Mouse (Mus musculus): ENCODE results near the gene Fam8a1. TPM values are rescaled to one million over a fixed set of nuclear protein-coding genes. Genes with fewer than 3 reads are reported as not detected.

The Fam8a1 gene
- polyA plus RNA-seq, 1 experiment: 48.9 TPM

GRCm38 (mm10) chr13:46682921-46683320 lies 13.6 kb downstream of the Fam8a1 start:
- no peak overlapping the region for H3K27ac ChIP-seq (ENCODE audit: insufficient read depth, low read length)

GRCm38 (mm10) chr13:46683370-46683769 lies 14.0 kb downstream of the Fam8a1 start:
- Histone ChIP-seq H3K27me3 (ENCODE audit: control insufficient read depth, insufficient read depth, low read length, poor library complexity, severe bottlenecking) (no peaks in the 10 kb centered on the region), H3K36me3 (ENCODE audit: control insufficient read depth, insufficient read depth, low read length, poor library complexity, severe bottlenecking) (peaks cover 71% of the 10 kb centered on the region), H3K27ac (ENCODE audit: insufficient read depth, low read length) (no peak overlapping the region), H3K4me3 (ENCODE audit: low read depth, low read length) (no peak overlapping the region), H3K4me1 (ENCODE audit: control insufficient read depth, insufficient read depth, low read length) (no peaks in the 10 kb centered on the region), H3K9me3 (replicated peaks; ENCODE audit: control insufficient read depth, insufficient read depth, low read length, poor library complexity, severe bottlenecking) (no peaks in the 10 kb centered on the region), H3K9ac (ENCODE audit: low read depth, poor library complexity, severe bottlenecking) (no peak overlapping the region)
- TF ChIP-seq POLR2A (IDR thresholded peaks at IDR 0.05; ENCODE audit: insufficient read depth, low read length): no peak
- TF ChIP-seq EP300 (IDR thresholded peaks at IDR 0.05; ENCODE audit: insufficient read depth, low read depth, low read length): no peak
- TF ChIP-seq CTCF (IDR thresholded peaks at IDR 0.05; ENCODE audit: low read depth, low read length): no peak

More at GRCm38 (mm10) chr13:46682921-46683320, 13.6 kb downstream of the Fam8a1 start:
- Histone ChIP-seq H3K27me3 (ENCODE audit: control insufficient read depth, insufficient read depth, low read length, poor library complexity, severe bottlenecking) (no peaks in the 10 kb centered on the region), H3K9me3 (replicated peaks; ENCODE audit: control insufficient read depth, insufficient read depth, low read length, poor library complexity, severe bottlenecking) (no peaks in the 10 kb centered on the region), H3K9ac (ENCODE audit: low read depth, poor library complexity, severe bottlenecking) (no peak overlapping the region), H3K4me1 (ENCODE audit: control insufficient read depth, insufficient read depth, low read length) (no peaks in the 10 kb centered on the region), H3K36me3 (ENCODE audit: control insufficient read depth, insufficient read depth, low read length, poor library complexity, severe bottlenecking) (peaks cover 70% of the 10 kb centered on the region), H3K4me3 (ENCODE audit: low read depth, low read length) (no peak overlapping the region)
- no peak for TF ChIP-seq POLR2A (IDR thresholded peaks at IDR 0.05; ENCODE audit: insufficient read depth, low read length)
- no peak for TF ChIP-seq CTCF (IDR thresholded peaks at IDR 0.05; ENCODE audit: low read depth, low read length)
- TF ChIP-seq EP300 (IDR thresholded peaks at IDR 0.05; ENCODE audit: insufficient read depth, low read depth, low read length): no peak

GRCm38 (mm10) chr13:46690559-46691241 lies 21.4 kb downstream of the Fam8a1 start:
- peaks cover 71% of the 10 kb centered on the region for H3K36me3 ChIP-seq (ENCODE audit: control insufficient read depth, insufficient read depth, low read length, poor library complexity, severe bottlenecking)
- peak overlapping the region; percentile 51; the same call in 1 of the 2 replicates for H3K27ac ChIP-seq (ENCODE audit: insufficient read depth, low read length)
- no peak overlapping the region for H3K9ac ChIP-seq (ENCODE audit: low read depth, poor library complexity, severe bottlenecking)
- no peak overlapping the region for H3K4me3 ChIP-seq (ENCODE audit: low read depth, low read length)
- H3K4me1 ChIP-seq (ENCODE audit: control insufficient read depth, insufficient read depth, low read length): peaks cover 2% of the 10 kb centered on the region
- no peaks in the 10 kb centered on the region for H3K9me3 ChIP-seq (replicated peaks; ENCODE audit: control insufficient read depth, insufficient read depth, low read length, poor library complexity, severe bottlenecking)
- no peak for TF ChIP-seq POLR2A (IDR thresholded peaks at IDR 0.05; ENCODE audit: insufficient read depth, low read length)
- no peak for TF ChIP-seq CTCF (IDR thresholded peaks at IDR 0.05; ENCODE audit: low read depth, low read length)
- TF ChIP-seq EP300 (IDR thresholded peaks at IDR 0.05; ENCODE audit: insufficient read depth, low read depth, low read length): no peak
- no peaks in the 10 kb centered on the region for H3K27me3 ChIP-seq (ENCODE audit: control insufficient read depth, insufficient read depth, low read length, poor library complexity, severe bottlenecking)

- H3K9ac ChIP-seq (ENCODE audit: low read depth, poor library complexity, severe bottlenecking): no peak overlapping the region
Observed at GRCm38 (mm10) chr13:46695296-46695908, 26.1 kb downstream of the Fam8a1 start.

GRCm38 (mm10) chr13:46695932-46696331 lies 26.6 kb downstream of the Fam8a1 start:
- Histone ChIP-seq H3K27ac (ENCODE audit: insufficient read depth, low read length) (no peak overlapping the region), H3K36me3 (ENCODE audit: control insufficient read depth, insufficient read depth, low read length, poor library complexity, severe bottlenecking) (peaks cover 55% of the 10 kb centered on the region), H3K9ac (ENCODE audit: low read depth, poor library complexity, severe bottlenecking) (no peak overlapping the region), H3K4me1 (ENCODE audit: control insufficient read depth, insufficient read depth, low read length) (peaks cover 3% of the 10 kb centered on the region), H3K9me3 (replicated peaks; ENCODE audit: control insufficient read depth, insufficient read depth, low read length, poor library complexity, severe bottlenecking) (no peaks in the 10 kb centered on the region), H3K27me3 (ENCODE audit: control insufficient read depth, insufficient read depth, low read length, poor library complexity, severe bottlenecking) (no peaks in the 10 kb centered on the region), H3K4me3 (ENCODE audit: low read depth, low read length) (no peak overlapping the region)
- TF ChIP-seq CTCF (IDR thresholded peaks at IDR 0.05; ENCODE audit: low read depth, low read length): no peak
- TF ChIP-seq POLR2A (IDR thresholded peaks at IDR 0.05; ENCODE audit: insufficient read depth, low read length): no peak
- TF ChIP-seq EP300 (IDR thresholded peaks at IDR 0.05; ENCODE audit: insufficient read depth, low read depth, low read length): no peak

More at GRCm38 (mm10) chr13:46695296-46695908, 26.1 kb downstream of the Fam8a1 start:
- TF ChIP-seq EP300 (IDR thresholded peaks at IDR 0.05; ENCODE audit: insufficient read depth, low read depth, low read length) (no peak), CTCF (IDR thresholded peaks at IDR 0.05; ENCODE audit: low read depth, low read length) (no peak), POLR2A (IDR thresholded peaks at IDR 0.05; ENCODE audit: insufficient read depth, low read length) (no peak)
- Histone ChIP-seq H3K27me3 (ENCODE audit: control insufficient read depth, insufficient read depth, low read length, poor library complexity, severe bottlenecking) (no peaks in the 10 kb centered on the region), H3K4me1 (ENCODE audit: control insufficient read depth, insufficient read depth, low read length) (peaks cover 3% of the 10 kb centered on the region), H3K4me3 (ENCODE audit: low read depth, low read length) (no peak overlapping the region), H3K27ac (ENCODE audit: insufficient read depth, low read length) (peak overlapping the region; percentile 56), H3K9me3 (replicated peaks; ENCODE audit: control insufficient read depth, insufficient read depth, low read length, poor library complexity, severe bottlenecking) (no peaks in the 10 kb centered on the region), H3K36me3 (ENCODE audit: control insufficient read depth, insufficient read depth, low read length, poor library complexity, severe bottlenecking) (peaks cover 52% of the 10 kb centered on the region)

GRCm38 (mm10) chr13:46696788-46697187 lies 27.5 kb downstream of the Fam8a1 start:
- Histone ChIP-seq H3K9ac (ENCODE audit: low read depth, poor library complexity, severe bottlenecking) (no peak overlapping the region), H3K27me3 (ENCODE audit: control insufficient read depth, insufficient read depth, low read length, poor library complexity, severe bottlenecking) (no peaks in the 10 kb centered on the region), H3K4me3 (ENCODE audit: low read depth, low read length) (no peak overlapping the region), H3K9me3 (replicated peaks; ENCODE audit: control insufficient read depth, insufficient read depth, low read length, poor library complexity, severe bottlenecking) (no peaks in the 10 kb centered on the region), H3K36me3 (ENCODE audit: control insufficient read depth, insufficient read depth, low read length, poor library complexity, severe bottlenecking) (peaks cover 58% of the 10 kb centered on the region), H3K4me1 (ENCODE audit: control insufficient read depth, insufficient read depth, low read length) (peaks cover 2% of the 10 kb centered on the region), H3K27ac (ENCODE audit: insufficient read depth, low read length) (peak overlapping the region; percentile 58)
- no peak for TF ChIP-seq CTCF (IDR thresholded peaks at IDR 0.05; ENCODE audit: low read depth, low read length)
- no peak for TF ChIP-seq EP300 (IDR thresholded peaks at IDR 0.05; ENCODE audit: insufficient read depth, low read depth, low read length)

Data from ES-Bruce4 (cell line).